Mouse (Mus musculus) heart, postnatal 25 days (tissue): Measurements from ENCODE around the gene Defb26. TPM values are rescaled to one million over a fixed set of nuclear protein-coding genes. Genes with fewer than 3 reads are reported as not detected.

ENCODE experiments used
- DNase-seq: peaks from one replicate; pipeline ENCODE4 v3.0.0; 2022; ENCODE audit warnings: low spot score
- intact Hi-C: fragments of 180-260 bp; cut with DNase I; formaldehyde crosslinking; loops from one replicate; pipeline ENCODE4 v1.15.1; 2025
- total RNA-seq, 2 experiments: library from RNA; stranded (reverse); gene quantifications; 2 replicates each; pipeline ENCODE4 v1.2.3; 2021

The Defb26 gene
- total RNA-seq, 2 experiments from 2014 or later: not detected

- DNase-seq: no peak
- intact Hi-C loops: no loop called here
Observed at GRCm38 (mm10) chr2:152472434-152472833, 39.1 kb downstream of the Defb26 start.

GRCm38 (mm10) chr2:152470973-152471372 is 40.5 kb downstream of the Defb26 start:
- DNase-seq: no peak
- intact Hi-C loops: no loop called here

GRCm38 (mm10) chr2:152464570-152465150 is 46.8 kb downstream of the Defb26 start, which contains the start of gene Defb23:
Gene Defb23, minus strand, starts transcription at chr2:152464620.
- intact Hi-C loops: no loop called here
- no peak for DNase-seq

- intact Hi-C loops: no loop called here
Observed at GRCm38 (mm10) chr2:152459241-152459640, 52.3 kb downstream of the Defb26 start.

More at GRCm38 (mm10) chr2:152459241-152459640, 52.3 kb downstream of the Defb26 start:
- no peak for DNase-seq

Other genes starting within 250 kb of the Defb26 start
- gene Tbc1d20, start 217.9 kb downstream of the Defb26 start, total RNA-seq: 10 to 100 TPM; 43.1 to 43.5 TPM
- 10 to 100 TPM; 51.9 to 55.9 TPM for gene Rbck1, start 179.0 kb downstream of the Defb26 start, total RNA-seq
- gene Trib3, start 167.7 kb downstream of the Defb26 start, total RNA-seq: 1 to 10 TPM; 2.2 to 3.0 TPM
- not detected for gene Nrsn2, start 135.1 kb downstream of the Defb26 start, total RNA-seq
- 1 to 10 TPM; 9.5 to 9.7 TPM for gene Sox12, start 113.6 kb downstream of the Defb26 start, total RNA-seq
- gene Zcchc3, start 96.7 kb downstream of the Defb26 start, total RNA-seq: 10 to 100 TPM in 1 of 2 experiments, 1 to 10 TPM in 1; 9.7 to 10.1 TPM
- gene 6820408C15Rik, start 96.1 kb downstream of the Defb26 start, total RNA-seq: 1 to 10 TPM; 2.8 to 3.0 TPM
- gene Defb23, start 47.1 kb downstream of the Defb26 start, total RNA-seq: not detected
- not detected for gene Defb20, start 34.6 kb downstream of the Defb26 start, total RNA-seq
- gene Defb22, start 21.6 kb downstream of the Defb26 start, total RNA-seq: not detected
- gene Defb28, start 6.6 kb upstream of the Defb26 start, total RNA-seq: not detected
- not detected for gene Defb29, start 28.4 kb upstream of the Defb26 start, total RNA-seq
- gene Gm17416, start 57.6 kb upstream of the Defb26 start, total RNA-seq: not detected
- not detected for gene Defb21, start 61.1 kb upstream of the Defb26 start, total RNA-seq
- not detected for gene Defb19, start 68.6 kb upstream of the Defb26 start, total RNA-seq
- gene Defb45, start 87.7 kb upstream of the Defb26 start, total RNA-seq: not detected
- gene Defb36, start 92.6 kb upstream of the Defb26 start, total RNA-seq: not detected
- gene Defb25, start 111.4 kb upstream of the Defb26 start, total RNA-seq: not detected
- 1 to 10 TPM; 7.7 to 8.5 TPM for gene Rem1, start 115.3 kb upstream of the Defb26 start, total RNA-seq
- gene H13, start 157.8 kb upstream of the Defb26 start, total RNA-seq: 10 to 100 TPM; 35.1 to 38.5 TPM
- 10 to 100 TPM; 17.7 to 18.5 TPM for gene Mcts2, start 175.3 kb upstream of the Defb26 start, total RNA-seq
- gene Id1, start 224.6 kb upstream of the Defb26 start, total RNA-seq: 10 to 100 TPM; 37.8 to 57.0 TPM
- 10 to 100 TPM; 12.2 to 16.8 TPM for gene Cox4i2, start 242.5 kb upstream of the Defb26 start, total RNA-seq